Mouse (Mus musculus) olfactory bulb, adult 2 months (tissue): ENCODE data around the gene Uchl4. TPM values are rescaled to one million over a fixed set of nuclear protein-coding genes. Genes with fewer than 3 reads are reported as not detected.

Experiments
- H3K27ac ChIP-seq: fragments of 200-500 bp; 2 replicates; pipeline ENCODE4 v1.5.1; 2012; ENCODE audit warnings: low read depth, low read length; ENCODE audit not compliant: insufficient read depth
- H3K4me1 ChIP-seq: fragments of 200-500 bp; 2 replicates; pipeline ENCODE4 v1.6.1; 2012; ENCODE audit warnings: low read length; ENCODE audit not compliant: control insufficient read depth, insufficient read depth
- H3K4me3 ChIP-seq: fragments of 200-500 bp; 2 replicates; pipeline ENCODE4 v1.5.1; 2012; ENCODE audit warnings: mild to moderate bottlenecking, low read depth, low read length, moderate library complexity; ENCODE audit not compliant: insufficient read depth
- CTCF ChIP-seq: fragments of 200-500 bp; IDR thresholded peaks from 2 replicates; pipeline ENCODE4 v1.5.1; 2012; ENCODE audit warnings: low read depth, mild to moderate bottlenecking, low read length, moderate library complexity; ENCODE audit not compliant: insufficient read depth
- POLR2A ChIP-seq: fragments of 200-500 bp; IDR thresholded peaks from 2 replicates; pipeline ENCODE4 v1.6.1; 2012; ENCODE audit warnings: mild to moderate bottlenecking, low read depth, low read length, moderate library complexity; ENCODE audit not compliant: insufficient read depth
- WGBS: fragments of 180-500 bp; shearing (Covaris S2); methylation state at CpG from one replicate; pipeline ENCODE4 v1.1.7; 2018; 5-methylcytosine and 5-hydroxymethylcytosine counted together
- polyA plus RNA-seq: library from polyadenylated mRNA; stranded (reverse); fragments of >200 nt; gene quantifications from 2 replicates; pipeline ENCODE4 v1.2.4, GENCODE M21; 2012; ENCODE audit warnings: low replicate concordance; ENCODE audit not compliant: missing spikeins, insufficient read depth, insufficient read length

The Uchl4 gene
- polyA plus RNA-seq, 1 experiment, result not detected

DNA sequence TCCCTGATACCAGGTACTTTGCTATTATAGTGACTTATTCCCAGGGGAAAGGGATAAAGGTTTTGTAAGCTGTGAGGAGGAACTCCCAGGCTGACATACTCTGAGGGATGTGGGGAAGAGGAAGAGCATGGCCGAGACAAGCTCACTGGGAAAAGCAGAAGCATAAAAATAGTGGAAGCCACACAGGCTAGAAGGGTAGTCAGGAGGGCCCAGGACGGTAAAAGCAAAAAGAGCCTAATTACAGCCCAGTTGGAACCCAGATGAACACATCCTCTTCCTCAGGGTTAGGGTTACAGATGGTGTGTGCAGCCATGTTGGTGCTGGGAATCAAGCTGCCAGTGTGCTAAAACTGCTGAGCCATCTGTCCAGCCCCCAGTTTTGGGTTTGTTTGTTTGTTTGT is 12.9 kb upstream of the Uchl4 start:
- Histone ChIP-seq H3K27ac (peak overlapping the region; percentile 53), H3K4me3 (no peak overlapping the region), H3K4me1 (peaks cover 13% of the 10 kb centered on the region)
- WGBS, result 38% methylated on average over 2 of the region's 2 CpGs
- TF ChIP-seq POLR2A (no peak), CTCF (no peak)

DNA sequence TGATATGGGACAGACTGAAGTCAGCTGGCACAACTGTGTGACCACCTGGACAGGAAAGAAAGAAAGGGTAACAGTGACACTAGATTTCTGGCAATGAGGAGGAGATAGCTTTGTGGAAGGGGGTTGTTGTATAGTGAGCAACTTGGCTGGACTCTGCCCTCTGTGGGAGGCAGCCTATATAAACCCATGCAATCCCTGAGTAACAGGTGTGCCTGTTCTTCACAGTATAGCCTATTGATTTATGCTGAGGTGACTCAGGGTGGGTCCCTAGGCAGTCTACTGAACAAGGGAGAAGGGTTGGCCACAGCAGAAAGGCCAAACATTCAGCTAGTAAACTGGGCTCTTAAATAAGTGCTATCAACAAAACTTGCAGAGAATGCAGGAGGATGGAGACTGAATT is 9.2 kb upstream of the Uchl4 start:
- no peak overlapping the region for H3K4me3 ChIP-seq
- H3K4me1 ChIP-seq, result peaks cover 16% of the 10 kb centered on the region
- no peak overlapping the region for H3K27ac ChIP-seq
- no peak for TF ChIP-seq CTCF
- no peak for TF ChIP-seq POLR2A

DNA sequence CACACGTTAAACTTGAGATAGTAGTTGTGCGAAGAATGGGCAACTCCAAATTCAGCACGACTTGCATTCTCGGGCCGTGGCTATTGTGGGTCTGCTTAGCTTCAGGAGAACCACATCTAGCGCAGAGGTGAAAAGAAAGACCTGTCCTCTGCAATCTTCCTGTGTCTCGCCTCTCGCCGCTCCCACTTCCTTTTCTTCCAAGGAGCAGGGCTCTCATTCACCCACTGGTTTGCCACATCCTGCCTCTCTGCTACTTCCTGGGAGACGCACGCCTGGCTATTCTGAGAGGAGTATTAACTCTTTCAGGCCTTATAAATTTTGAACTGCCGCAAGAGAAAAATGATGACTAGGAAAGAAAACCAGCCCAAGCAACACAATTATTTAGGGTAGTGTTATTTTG is 7.3 kb upstream of the Uchl4 start:
- Histone ChIP-seq H3K4me1 (peaks cover 28% of the 10 kb centered on the region), H3K4me3 (no peak overlapping the region), H3K27ac (peak overlapping the region; percentile 54; the same call in 1 of the 2 replicates)
- TF ChIP-seq CTCF (no peak), POLR2A (no peak)
- 51% methylated on average over 12 of the region's 12 CpGs for WGBS

DNA sequence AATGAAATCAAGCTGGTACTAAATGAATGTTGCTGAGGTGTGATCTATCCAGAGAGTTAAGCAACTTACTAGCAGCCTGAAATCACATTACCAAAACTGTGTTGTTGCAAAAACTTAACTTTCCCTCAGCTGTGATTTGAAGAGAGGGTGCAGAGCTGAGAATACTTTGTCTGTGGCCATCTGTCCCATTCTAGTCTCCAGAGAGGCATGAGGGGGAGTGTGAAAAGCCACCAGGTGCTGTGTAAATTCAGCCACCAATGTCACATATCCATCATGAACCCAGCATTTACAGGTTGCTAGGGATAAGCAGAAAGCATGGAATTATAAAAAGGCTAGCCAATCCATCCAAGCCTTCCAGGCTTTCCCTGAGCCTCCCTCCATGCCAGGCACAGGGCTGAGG is 6.0 kb upstream of the Uchl4 start:
- Histone ChIP-seq H3K27ac (peak overlapping the region; percentile 60), H3K4me3 (no peak overlapping the region), H3K4me1 (peaks cover 28% of the 10 kb centered on the region)
- TF ChIP-seq CTCF, result no peak

DNA sequence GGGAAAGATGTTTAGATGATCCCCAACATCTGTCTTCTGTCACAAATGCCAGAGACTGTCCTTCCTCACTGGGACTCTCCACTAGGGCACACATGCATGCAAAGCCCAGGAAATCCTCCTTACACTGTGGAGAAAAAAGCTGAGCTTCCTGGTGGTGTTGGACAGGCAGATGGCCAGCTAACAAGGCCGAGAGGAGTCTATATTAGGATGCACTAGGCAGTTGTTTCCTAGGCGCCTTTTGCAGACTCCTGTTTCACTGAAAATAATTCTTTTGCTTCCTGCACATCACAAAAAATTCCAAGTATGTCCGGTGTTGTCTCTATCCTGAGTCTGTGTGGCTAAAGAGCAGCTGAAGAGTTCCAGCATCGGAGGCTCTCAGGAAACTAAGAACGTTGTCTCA is 3.8 kb upstream of the Uchl4 start:
- peak overlapping the region; percentile 90 for H3K27ac ChIP-seq
- WGBS, result 19% methylated on average over 5 of the region's 5 CpGs
- H3K4me3 ChIP-seq, result no peak overlapping the region
- TF ChIP-seq POLR2A, result no peak
- no peak for TF ChIP-seq CTCF
- peaks cover 29% of the 10 kb centered on the region for H3K4me1 ChIP-seq

DNA sequence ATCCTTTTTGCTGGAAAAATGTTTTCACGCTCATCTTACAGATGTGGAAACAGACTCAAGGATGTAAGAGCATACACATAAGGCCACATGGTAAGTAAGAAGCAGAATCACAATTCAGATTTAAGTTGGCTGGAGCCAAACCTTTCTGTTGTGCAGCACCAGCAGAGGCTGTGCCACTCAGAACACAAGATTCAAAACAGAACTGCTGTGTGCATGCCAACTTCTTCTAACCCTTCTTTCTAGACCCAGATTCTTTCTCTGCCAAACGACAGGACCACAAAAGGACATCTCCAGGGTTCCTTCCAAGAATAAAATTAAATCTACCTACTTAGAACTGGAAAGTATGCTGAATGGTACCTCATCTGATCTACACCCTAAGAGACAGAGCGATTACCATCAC is 3.3 kb upstream of the Uchl4 start:
- Histone ChIP-seq H3K4me1 (peaks cover 29% of the 10 kb centered on the region), H3K4me3 (no peak overlapping the region), H3K27ac (peak overlapping the region; percentile 90)
- TF ChIP-seq POLR2A (no peak), CTCF (no peak)
- WGBS, result 22% methylated on average over 3 of the region's 3 CpGs

DNA sequence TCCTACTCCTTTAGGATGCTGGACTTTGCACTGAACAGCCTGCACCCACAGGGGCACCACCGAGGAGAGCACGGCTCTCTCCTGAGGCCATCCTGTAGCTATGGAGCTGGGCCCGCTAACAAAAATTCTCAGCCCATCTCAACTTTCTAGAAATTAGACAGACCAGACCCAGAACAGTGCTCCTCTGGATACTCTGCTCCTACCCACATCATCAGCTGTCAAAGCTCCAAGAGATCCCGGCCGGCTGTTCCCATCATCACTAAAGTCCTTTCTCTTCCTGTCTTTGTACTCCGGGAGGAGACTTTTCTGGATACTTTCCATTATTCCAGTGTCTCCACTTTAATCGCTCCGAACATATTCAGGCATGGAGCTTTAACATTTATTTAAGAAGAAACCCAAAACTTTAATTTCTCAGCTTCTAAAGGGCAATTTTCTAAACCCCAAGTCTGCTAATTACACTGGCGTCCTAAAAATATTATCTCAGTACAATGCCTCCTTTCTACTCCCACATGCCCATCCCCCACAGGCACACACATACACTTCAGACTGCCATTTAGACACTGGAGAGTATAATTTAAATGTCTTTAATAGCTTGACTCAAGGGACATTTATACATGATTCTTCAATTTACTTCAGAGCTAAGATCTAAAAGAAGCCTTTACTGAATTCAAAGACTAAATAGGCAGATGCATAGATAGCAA is 2.6 kb upstream of the Uchl4 start:
- peak overlapping the region; percentile 17 for H3K4me3 ChIP-seq
- H3K4me1 ChIP-seq, result peaks cover 29% of the 10 kb centered on the region
- 12% methylated on average over 9 of the region's 9 CpGs for WGBS
- TF ChIP-seq CTCF (no peak), POLR2A (no peak)
- H3K27ac ChIP-seq, result peak overlapping the region; percentile 90

DNA sequence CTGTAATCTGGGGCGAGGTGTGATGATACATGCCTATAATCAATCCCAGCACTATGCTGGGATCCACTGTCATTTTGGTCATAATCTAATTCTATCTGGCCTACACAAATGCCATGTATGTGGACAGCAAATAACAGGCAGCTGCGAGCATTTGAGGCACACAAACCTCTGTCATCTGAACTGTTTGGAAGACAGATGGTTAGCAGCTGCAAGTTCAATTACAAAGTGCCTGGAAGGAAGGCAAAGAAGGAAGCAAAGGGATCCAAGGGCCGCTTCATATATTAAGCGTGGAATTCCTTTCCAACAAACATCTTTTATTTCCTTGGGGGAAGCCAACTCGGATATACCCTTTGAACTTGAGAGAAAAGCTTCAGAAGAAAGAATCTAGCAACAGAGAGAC is 1.3 kb upstream of the Uchl4 start:
- Histone ChIP-seq H3K4me1 (peaks cover 26% of the 10 kb centered on the region), H3K27ac (peak overlapping the region; percentile 94), H3K4me3 (no peak overlapping the region)
- TF ChIP-seq CTCF, result no peak
- no peak for TF ChIP-seq POLR2A
- WGBS, result 48% methylated on average over 5 of the region's 5 CpGs

DNA sequence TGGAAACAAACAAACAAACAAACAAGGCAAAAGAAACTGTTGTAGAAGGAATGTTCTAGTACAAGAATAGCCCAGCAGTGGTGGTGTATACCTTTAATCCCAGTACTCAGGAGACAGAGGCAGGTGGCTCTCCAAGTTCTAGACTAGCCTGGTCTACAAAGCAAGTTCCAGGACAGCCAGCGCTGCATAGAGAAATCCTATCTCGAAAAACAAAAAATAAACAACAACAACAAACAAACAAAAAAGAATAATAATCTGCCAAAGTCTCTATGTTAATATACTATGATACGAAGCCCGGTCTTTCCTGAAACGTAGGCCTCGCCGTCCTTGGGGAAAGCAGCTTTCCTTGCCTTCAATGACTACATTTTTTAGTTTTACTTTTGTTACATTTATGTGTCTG is 1.1 kb downstream of the Uchl4 start:
- TF ChIP-seq CTCF (no peak), POLR2A (no peak)
- no peak overlapping the region for H3K4me3 ChIP-seq
- H3K27ac ChIP-seq, result no peak overlapping the region
- H3K4me1 ChIP-seq, result peaks cover 19% of the 10 kb centered on the region
- WGBS, result 97% methylated on average over 7 of the region's 7 CpGs

DNA sequence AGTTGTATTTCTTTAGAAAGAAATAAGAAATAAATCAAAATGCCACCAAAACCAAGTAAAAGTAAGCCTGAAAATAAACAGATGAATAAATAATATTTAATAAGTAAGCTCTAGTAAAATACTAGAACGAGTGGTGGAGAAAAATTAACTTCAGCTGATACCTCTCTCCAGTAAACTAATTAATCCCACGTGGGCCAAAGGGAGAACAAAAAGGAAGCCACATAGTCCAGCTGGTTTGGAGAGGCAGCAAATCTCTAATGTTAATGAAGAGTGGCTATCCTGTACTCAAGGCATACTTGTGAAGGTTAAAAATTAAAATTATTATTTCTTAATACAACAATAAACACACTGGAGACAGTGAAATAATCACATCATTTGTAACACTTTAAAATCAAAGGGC is 5.1 kb downstream of the Uchl4 start:
- Histone ChIP-seq H3K4me3 (no peak overlapping the region), H3K27ac (no peak overlapping the region), H3K4me1 (peaks cover 11% of the 10 kb centered on the region)
- WGBS, result 19% methylated on average over 2 of the region's 2 CpGs
- TF ChIP-seq CTCF (no peak), POLR2A (no peak)
